Mouse (Mus musculus) CH12.LX (cell line): ENCODE data around the gene Klhl41. TPM values are rescaled to one million over a fixed set of nuclear protein-coding genes. Genes with fewer than 3 reads are reported as not detected.

Experiments used
- DNase-seq: peaks from one replicate; pipeline ENCODE4 v3.0.0-alpha.2; 2013; ENCODE audit errors: extremely low read depth
- H3K27ac ChIP-seq: 2 replicates; pipeline ENCODE4 v1.5.1; 2012; ENCODE audit warnings: low read depth, mild to moderate bottlenecking, control low read depth, moderate library complexity; ENCODE audit not compliant: insufficient read depth
- H3K27me3 ChIP-seq: replicated peaks from 2 replicates; pipeline ENCODE3; 2012; ENCODE audit warnings: inconsistent platforms
- H3K36me3 ChIP-seq, 2 experiments: replicated peaks in 1 of 2; 2 replicates each; pipeline versions ENCODE3 to v1.6.1; 2012; ENCODE audit warnings: inconsistent platforms in 1 of 2, low read length in 1 of 2, mild to moderate bottlenecking in 1 of 2, mixed read lengths in 1 of 2, moderate library complexity in 1 of 2; ENCODE audit not compliant: control insufficient read depth in 1 of 2, insufficient read depth in 1 of 2
- H3K4me1 ChIP-seq, 2 experiments: 2 replicates each; pipeline ENCODE4 v1.6.1; 2012; ENCODE audit warnings: inconsistent platforms in 1 of 2, moderate library complexity in 1 of 2; ENCODE audit not compliant: insufficient read depth in 2 of 2, control insufficient read depth in 1 of 2
- H3K4me2 ChIP-seq: 2 replicates; pipeline ENCODE4 v1.6.1; 2012; ENCODE audit warnings: low read depth, mild to moderate bottlenecking, control low read depth; ENCODE audit not compliant: poor library complexity, insufficient read depth, severe bottlenecking
- H3K4me3 ChIP-seq, 3 experiments: fragments of 150-350 bp in 1 of 3; sonication (generic) in 1 of 3; replicated peaks in 1 of 3; 2 replicates each; pipeline versions ENCODE3 to v1.5.1; 2011 to 2012; ENCODE audit warnings: low read depth in 2 of 3, low read length in 2 of 3, mild to moderate bottlenecking in 2 of 3, moderate library complexity in 2 of 3, control low read depth in 1 of 3, improper control_type of control experiment in 1 of 3, inconsistent platforms in 1 of 3, mixed read lengths in 1 of 3; ENCODE audit not compliant: poor library complexity in 1 of 3
- H3K79me2 ChIP-seq: replicated peaks from 2 replicates; pipeline ENCODE4 v1.6.1; 2012; ENCODE audit warnings: mild to moderate bottlenecking, moderate library complexity; ENCODE audit not compliant: control insufficient read depth, poor library complexity, insufficient read depth, severe bottlenecking; ENCODE audit errors: extremely low read depth
- H3K9ac ChIP-seq: 2 replicates; pipeline ENCODE4 v1.6.1; 2012; ENCODE audit warnings: low read depth, mild to moderate bottlenecking, control low read depth, moderate library complexity; ENCODE audit not compliant: insufficient read depth
- H3K9me3 ChIP-seq: replicated peaks from 2 replicates; pipeline ENCODE3; 2012; ENCODE audit warnings: low read length, inconsistent platforms, mixed read lengths
- CTCF ChIP-seq, 2 experiments: IDR thresholded peaks in 1 of 2; conservative IDR thresholded peaks in 1 of 2; 2 replicates each; pipeline ENCODE4 v1.5.1; 2011 to 2012; ENCODE audit warnings: low read depth in 2 of 2, low read length in 2 of 2, improper control_type of control experiment in 1 of 2, inconsistent platforms in 1 of 2, mild to moderate bottlenecking in 1 of 2, moderate library complexity in 1 of 2
- E2F4 ChIP-seq: IDR thresholded peaks from 2 replicates; pipeline ENCODE4 v1.6.1; 2011; ENCODE audit warnings: low read depth, low read length, improper control_type of control experiment; ENCODE audit not compliant: insufficient replicate concordance
- EP300 ChIP-seq: IDR thresholded peaks from 2 replicates; pipeline ENCODE4 v1.6.1; 2011; ENCODE audit warnings: low read length, improper control_type of control experiment
- ETS1 ChIP-seq: conservative IDR thresholded peaks from 2 replicates; pipeline ENCODE4 v1.6.1; 2012; ENCODE audit warnings: low read depth, mild to moderate bottlenecking, inconsistent platforms, low read length, improper control_type of control experiment, moderate library complexity
- HCFC1 ChIP-seq: IDR thresholded peaks from 2 replicates; pipeline ENCODE4 v1.6.1; 2012; ENCODE audit warnings: low read depth, mild to moderate bottlenecking, inconsistent platforms, low read length, improper control_type of control experiment
- IRF4 ChIP-seq: IDR thresholded peaks from 2 replicates; pipeline ENCODE4 v1.6.1; 2014; ENCODE audit warnings: low read depth, mild to moderate bottlenecking, inconsistent platforms, low read length, improper control_type of control experiment
- JUND ChIP-seq: conservative IDR thresholded peaks from 2 replicates; pipeline ENCODE4 v1.6.1; 2011; ENCODE audit warnings: low read depth, low read length, improper control_type of control experiment
- KAT2A ChIP-seq: IDR thresholded peaks from 2 replicates; pipeline ENCODE4 v1.6.1; 2012; ENCODE audit warnings: low read length, improper control_type of control experiment, inconsistent platforms; ENCODE audit not compliant: insufficient replicate concordance
- MAFK ChIP-seq: IDR thresholded peaks from 2 replicates; pipeline ENCODE4 v1.6.1; 2011; ENCODE audit warnings: low read length, improper control_type of control experiment; ENCODE audit not compliant: insufficient replicate concordance
- MAX ChIP-seq: IDR thresholded peaks from 2 replicates; pipeline ENCODE4 v1.6.1; 2011; ENCODE audit warnings: low read length, improper control_type of control experiment
- MAZ ChIP-seq: IDR thresholded peaks from 2 replicates; pipeline ENCODE4 v1.6.1; 2012; ENCODE audit warnings: low read depth, mild to moderate bottlenecking, inconsistent platforms, low read length, improper control_type of control experiment, moderate library complexity
- MEF2A ChIP-seq: IDR thresholded peaks from 2 replicates; pipeline ENCODE4 v1.6.1; 2014; ENCODE audit warnings: low read depth, mild to moderate bottlenecking, inconsistent platforms, low read length, improper control_type of control experiment, borderline replicate concordance
- MYC ChIP-seq: IDR thresholded peaks from 2 replicates; pipeline ENCODE4 v1.6.1; 2011; ENCODE audit warnings: low read depth, mild to moderate bottlenecking, improper control_type of control experiment, low read length
- NRF1 ChIP-seq: IDR thresholded peaks from 2 replicates; pipeline ENCODE4 v1.6.1; 2014; ENCODE audit warnings: low read depth, mild to moderate bottlenecking, inconsistent platforms, low read length, improper control_type of control experiment, moderate library complexity
- PAX5 ChIP-seq: IDR thresholded peaks from 2 replicates; pipeline ENCODE4 v1.6.1; 2012; ENCODE audit warnings: low read length, inconsistent platforms, mixed read lengths
- POLR2AphosphoS2 ChIP-seq: IDR thresholded peaks from 2 replicates; pipeline ENCODE4 v1.6.1; 2011; ENCODE audit warnings: low read depth, low read length, improper control_type of control experiment
- RAD21 ChIP-seq: IDR thresholded peaks from 2 replicates; pipeline ENCODE4 v1.6.1; 2011; ENCODE audit warnings: low read depth, mild to moderate bottlenecking, low read length, improper control_type of control experiment, moderate library complexity
- RCOR1 ChIP-seq: conservative IDR thresholded peaks from 2 replicates; pipeline ENCODE4 v1.6.1; 2012; ENCODE audit warnings: low read depth, mild to moderate bottlenecking, inconsistent platforms, low read length, improper control_type of control experiment
- SMC3 ChIP-seq: IDR thresholded peaks from 2 replicates; pipeline ENCODE4 v1.6.1; 2011; ENCODE audit warnings: low read depth, low read length, improper control_type of control experiment
- TBP ChIP-seq: conservative IDR thresholded peaks from 2 replicates; pipeline ENCODE4 v1.6.1; 2011; ENCODE audit warnings: low read depth, low read length, improper control_type of control experiment
- UBTF ChIP-seq: IDR thresholded peaks from 2 replicates; pipeline ENCODE4 v1.6.1; 2012; ENCODE audit warnings: low read depth, mild to moderate bottlenecking, inconsistent platforms, low read length, improper control_type of control experiment, moderate library complexity
- ZC3H11A ChIP-seq: IDR thresholded peaks from 2 replicates; pipeline ENCODE4 v1.6.1; 2012; ENCODE audit warnings: low read depth, mild to moderate bottlenecking, inconsistent platforms, low read length, improper control_type of control experiment
- ZKSCAN1 ChIP-seq: IDR thresholded peaks from 2 replicates; pipeline ENCODE4 v1.6.1; 2012; ENCODE audit warnings: low read depth, inconsistent platforms, low read length, improper control_type of control experiment, borderline replicate concordance
- ZNF384 ChIP-seq: IDR thresholded peaks from 2 replicates; pipeline ENCODE4 v1.6.1; 2012; ENCODE audit warnings: low read depth, low read length, improper control_type of control experiment, inconsistent platforms
- dilution Hi-C: fragments of 300-500 bp; cut with MboI; formaldehyde crosslinking; loops from 2 replicates; pipeline ENCODE4 v1.14.3; 2020; ENCODE audit warnings: low sequenced_read_pairs; ENCODE audit not compliant: extremely low pct_unique_long_range_greater_than_20kb, extremely low pct_ligation_motif_present
- in situ Hi-C: fragments of 300-500 bp; cut with MboI; formaldehyde crosslinking; loops from 3 replicates; pipeline ENCODE4 v1.14.3; 2019; ENCODE audit warnings: low sequenced_read_pairs, low pct_ligation_motif_present, low pct_unique_long_range_greater_than_20kb, mixed read lengths
- polyA plus RNA-seq: library from polyadenylated mRNA; unstranded; fragments of >175 nt; gene quantifications from 2 replicates; pipeline ENCODE4 v1.2.1, GENCODE M21; 2012; ENCODE audit warnings: low read depth; ENCODE audit not compliant: insufficient read length
- total RNA-seq, 2 experiments: library from RNA; depleted of rRNA; stranded (reverse); fragments of 300-350 nt in 1 of 2; fragments of >200 nt in 1 of 2; gene quantifications; 2 replicates each; pipeline ENCODE4 v1.2.3; 2012 to 2014

Gene Klhl41
- total and polyA plus RNA-seq, 3 experiments: 0.04 to 0.27 (median 0.11) TPM

GRCm38 (mm10) chr2:69679990-69680389 lies 10.1 kb downstream of the Klhl41 start:
- DNase-seq: peak; percentile 19
- Histone ChIP-seq H3K4me2 (no peak overlapping the region), H3K27me3 (no peaks in the 10 kb centered on the region), H3K9ac (no peak overlapping the region), H3K4me3 (no peak overlapping the region)
- in situ Hi-C loops: no loop called here
- TF ChIP-seq CTCF (conservative IDR thresholded peaks at IDR 0.05 in 1 of 2, IDR thresholded peaks at IDR 0.05 in 1 of 2; ENCODE audit: low read depth in 2 of 2, low read length in 2 of 2) (peak; percentile 8 to 42; a peak in 2 of 4 replicates), MYC (no peak)
- TF ChIP-seq, all 38 proteins: peak for 1
- no peaks in the 10 kb centered on the region for H3K36me3 ChIP-seq
- H3K4me1 ChIP-seq: peaks cover 2 to 26% of the 10 kb centered on the region in 2 experiments; a peak in 2 of 4 replicates
- H3K9me3 ChIP-seq: no peaks in the 10 kb centered on the region
- H3K27ac ChIP-seq: no peak overlapping the region
- no peaks in the 10 kb centered on the region for H3K79me2 ChIP-seq
- dilution Hi-C loops: no loop called here

DNA sequence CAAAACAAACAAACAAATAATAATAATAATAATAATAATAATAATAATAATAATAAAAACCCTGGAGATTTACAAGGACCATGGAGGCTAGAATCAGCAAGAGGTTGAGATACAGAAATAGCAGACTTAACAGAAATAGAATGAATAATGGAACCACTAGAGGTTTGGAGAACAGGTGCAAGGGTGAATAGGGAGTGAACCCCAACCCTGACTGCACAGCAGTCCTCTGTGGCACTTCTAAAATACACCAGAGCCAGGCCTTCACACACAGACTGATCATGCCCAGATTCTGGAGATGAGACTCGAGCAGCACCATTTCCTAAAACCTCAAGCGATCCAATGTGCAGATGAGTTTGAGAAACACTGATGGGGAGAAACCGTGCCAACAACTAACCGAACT lies 12.0 kb downstream of the Klhl41 start:
- dilution Hi-C loops: no loop called here

GRCm38 (mm10) chr2:69683036-69683805 lies 13.3 kb downstream of the Klhl41 start:
- no peak for DNase-seq
- no peaks in the 10 kb centered on the region for H3K9me3 ChIP-seq
- no peak overlapping the region for H3K4me3 ChIP-seq
- no peak overlapping the region for H3K27ac ChIP-seq
- no peak overlapping the region for H3K4me2 ChIP-seq
- no peaks in the 10 kb centered on the region for H3K79me2 ChIP-seq
- H3K9ac ChIP-seq: no peak overlapping the region
- in situ Hi-C loops: no loop called here
- H3K36me3 ChIP-seq: peaks cover 9 to 17% of the 10 kb centered on the region in 2 experiments
- H3K4me1 ChIP-seq: peaks cover 2 to 32% of the 10 kb centered on the region in 2 experiments; a peak in 2 of 4 replicates
- dilution Hi-C loops: no loop called here
- H3K27me3 ChIP-seq: no peaks in the 10 kb centered on the region
- no peak for TF ChIP-seq MAX
- no peak for TF ChIP-seq MEF2A
- no peak for TF ChIP-seq ZKSCAN1
- TF ChIP-seq RAD21: no peak
- no peak for TF ChIP-seq E2F4
- no peak for TF ChIP-seq UBTF
- no peak for TF ChIP-seq EP300
- TF ChIP-seq MYC: no peak
- no peak for TF ChIP-seq RCOR1
- no peak for TF ChIP-seq IRF4
- no peak for TF ChIP-seq ETS1
- no peak for TF ChIP-seq POLR2AphosphoS2
- TF ChIP-seq JUND: no peak
- no peak for TF ChIP-seq MAFK
- no peak for TF ChIP-seq TBP
- no peak for TF ChIP-seq MAZ

More for the DNA sequence above, 12.0 kb downstream of the Klhl41 start:
- in situ Hi-C loops: no loop called here
- Histone ChIP-seq H3K27ac (no peak overlapping the region), H3K79me2 (no peaks in the 10 kb centered on the region), H3K36me3 (peaks cover 2 to 5% of the 10 kb centered on the region in 2 experiments), H3K9me3 (no peaks in the 10 kb centered on the region), H3K4me1 (peaks cover 2 to 32% of the 10 kb centered on the region in 2 experiments; a peak in 2 of 4 replicates), H3K27me3 (no peaks in the 10 kb centered on the region), H3K4me3 (no peak overlapping the region), H3K4me2 (no peak overlapping the region), H3K9ac (no peak overlapping the region)
- TF ChIP-seq ZNF384: no peak
- TF ChIP-seq MEF2A: no peak
- TF ChIP-seq NRF1: no peak
- no peak for TF ChIP-seq HCFC1
- no peak for TF ChIP-seq ZC3H11A
- TF ChIP-seq MAZ: no peak
- no peak for TF ChIP-seq SMC3
- no peak for TF ChIP-seq PAX5
- TF ChIP-seq MAFK: no peak
- no peak for TF ChIP-seq ETS1
- TF ChIP-seq POLR2AphosphoS2: no peak
- TF ChIP-seq KAT2A: no peak
- no peak for TF ChIP-seq IRF4
- no peak for TF ChIP-seq UBTF
- no peak for DNase-seq
